Mouse (Mus musculus): Measurements from ENCODE around the gene Tns2. TPM values are rescaled to one million over a fixed set of nuclear protein-coding genes. Genes with fewer than 3 reads are reported as not detected.
"Not testable (repeated sequence)": the region's sequence is repeated elsewhere in the genome, so short reads cannot be mapped to it uniquely, and the experiment has no call there.

Tns2 gene
- total RNA-seq, 2 experiments from 2014 or later, result 12.2 to 13.1 TPM

DNA sequence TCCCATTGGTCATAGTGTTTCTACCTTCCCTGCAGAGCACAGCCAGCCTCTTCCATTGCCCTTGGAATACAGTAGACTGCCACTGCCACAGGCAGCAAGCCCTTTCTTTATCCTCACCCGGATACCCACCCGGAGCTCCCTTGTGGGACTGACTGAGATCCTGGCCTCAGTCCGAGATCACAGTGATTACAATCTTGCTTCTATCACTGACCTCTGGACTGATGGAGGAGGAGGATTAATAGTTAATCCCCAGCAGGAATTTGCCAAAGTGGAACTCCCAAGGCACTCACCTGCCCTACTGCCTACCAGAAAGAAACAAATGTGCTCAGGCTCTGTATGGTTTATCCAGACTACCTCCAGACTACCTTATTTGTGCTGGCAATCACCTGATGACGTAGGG is 49.3 kb downstream of the Tns2 start:
- DNase-seq (ENCODE audit: extremely low spot score in 1 of 2, low spot score in 2 of 2), result no peak
- intact Hi-C loops (cut with DNase I), result no loop called here

GRCm38 (mm10) chr15:102150301-102151135 is 50.3 kb downstream of the Tns2 start, which contains the start of gene Soat2:
TSS of gene Soat2 (plus strand) at chr15:102150526.
- peak in 1 of 2 experiments; percentile 51 for DNase-seq (ENCODE audit: extremely low spot score in 1 of 2, low spot score in 2 of 2)
- intact Hi-C loops (cut with DNase I), result no loop called here

GRCm38 (mm10) chr15:102152646-102153045 is 52.4 kb downstream of the Tns2 start:
- intact Hi-C loops (cut with DNase I), result no loop called here
- DNase-seq (ENCODE audit: extremely low spot score in 1 of 2, low spot score in 2 of 2), result no peak

DNA sequence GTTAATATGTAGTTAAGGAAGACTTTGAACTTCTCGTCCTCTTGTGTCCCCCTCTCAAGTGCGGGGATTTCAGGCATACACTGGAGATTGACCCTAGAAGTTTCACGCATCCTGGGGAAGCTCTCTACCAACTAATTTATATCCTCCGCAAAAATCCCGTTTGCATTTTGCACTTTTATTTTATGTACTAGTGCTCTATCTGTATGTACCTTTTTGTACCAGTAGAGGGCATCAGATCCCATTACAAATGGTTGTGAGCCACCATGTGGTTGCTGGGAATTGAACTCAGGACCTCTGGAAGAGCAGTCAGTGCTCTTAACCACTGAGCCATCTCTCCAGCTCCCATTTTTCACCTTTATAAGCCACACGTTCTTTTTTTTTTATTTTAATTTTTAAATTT is 54.8 kb downstream of the Tns2 start:
- DNase-seq (ENCODE audit: extremely low spot score in 1 of 2, low spot score in 2 of 2); intact Hi-C loops (cut with DNase I): not testable (repeated sequence)

DNA sequence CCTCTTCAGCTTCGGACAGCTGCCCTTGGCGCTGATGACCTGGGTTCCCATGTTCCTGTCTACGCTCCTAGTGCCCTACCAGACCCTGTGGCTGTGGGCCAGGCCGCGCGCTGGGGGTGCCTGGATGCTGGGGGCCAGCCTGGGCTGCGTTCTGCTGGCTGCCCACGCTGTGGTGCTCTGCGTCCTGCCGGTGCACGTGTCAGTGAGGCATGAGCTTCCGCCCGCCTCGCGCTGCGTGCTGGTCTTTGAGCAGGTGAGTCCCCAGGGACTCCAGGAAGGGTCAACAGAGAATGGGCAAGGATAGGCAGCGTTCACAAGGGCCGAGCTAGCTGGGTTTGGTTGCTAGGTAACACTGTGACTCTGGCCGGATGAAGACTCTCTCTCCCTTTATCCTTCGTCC is 56.6 kb downstream of the Tns2 start:
- intact Hi-C loops (cut with DNase I), result no loop called here
- no peak for DNase-seq (ENCODE audit: extremely low spot score in 1 of 2, low spot score in 2 of 2)

DNA sequence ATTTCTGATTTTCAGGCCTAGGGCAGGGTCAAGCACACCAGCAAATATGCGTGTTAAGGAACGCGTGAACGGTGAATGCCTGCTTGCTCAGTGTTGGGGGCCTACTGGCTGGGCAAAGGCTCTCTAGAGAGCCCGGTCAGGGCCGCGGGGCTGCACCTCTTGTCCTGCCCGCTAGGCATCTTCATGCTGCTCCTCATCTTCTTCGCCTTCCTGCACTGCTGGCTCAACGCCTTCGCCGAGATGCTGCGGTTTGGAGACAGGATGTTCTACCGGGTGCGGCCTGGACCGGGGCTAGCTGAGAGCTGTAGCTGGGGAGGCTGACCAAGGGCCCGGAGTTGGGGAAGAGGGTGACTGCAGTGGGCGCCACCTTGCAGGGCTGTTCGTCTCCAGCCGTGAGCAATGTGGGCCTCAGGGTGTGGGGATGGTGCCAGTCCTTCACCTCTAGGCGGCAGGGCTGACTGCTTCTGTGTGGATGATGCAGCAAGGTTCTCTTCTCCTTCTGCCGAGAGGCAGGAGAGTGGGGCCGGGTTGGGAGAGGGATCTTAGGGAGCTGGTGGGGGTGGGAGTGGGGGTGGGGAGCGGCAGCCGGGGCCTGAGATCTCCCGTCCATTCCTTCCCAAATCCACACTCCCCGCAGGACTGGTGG is 60.3 kb downstream of the Tns2 start:
- no peak for DNase-seq (ENCODE audit: extremely low spot score in 1 of 2, low spot score in 2 of 2)
- intact Hi-C loops (cut with DNase I), result no loop called here

DNA sequence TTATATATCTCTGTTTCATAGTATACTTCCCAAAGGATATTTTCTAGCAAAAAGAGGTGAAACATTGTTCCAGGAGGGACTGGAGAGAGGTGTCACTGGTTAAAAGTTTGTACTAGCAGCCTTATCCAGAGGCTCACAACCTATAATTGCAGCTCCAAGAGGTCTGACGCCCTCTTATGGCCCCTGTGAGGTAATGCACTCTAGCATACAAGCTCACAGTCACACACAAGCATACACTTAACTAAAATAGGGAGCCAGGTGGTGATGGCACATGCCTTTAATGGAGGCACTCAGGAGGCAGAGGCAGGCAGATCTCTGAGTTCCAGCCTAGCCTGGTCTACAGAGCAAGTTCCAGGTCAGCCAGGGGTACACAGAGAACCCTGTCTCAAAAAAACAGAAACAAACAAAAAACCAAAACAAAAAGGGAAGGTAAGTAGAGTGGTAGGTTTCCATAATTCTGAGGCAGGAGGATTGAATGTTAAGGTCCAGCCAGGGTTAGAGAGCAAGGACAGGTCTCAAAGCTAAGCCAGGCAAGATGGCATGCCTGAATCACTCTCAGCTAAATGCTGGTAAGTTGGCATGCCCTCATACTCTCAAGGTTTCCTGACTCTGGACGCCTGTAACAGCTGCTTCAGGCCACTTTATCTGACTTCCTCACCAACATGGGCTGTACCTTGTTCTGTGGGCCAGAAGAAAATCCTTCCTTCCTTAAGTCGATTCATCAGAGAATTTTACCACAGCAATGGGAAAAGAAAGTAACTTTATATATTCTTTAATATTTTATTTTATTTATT is 63.9 kb downstream of the Tns2 start:
- intact Hi-C loops (cut with DNase I), result no loop called here
- no peak for DNase-seq (ENCODE audit: extremely low spot score in 1 of 2, low spot score in 2 of 2)

- intact Hi-C loops (cut with DNase I), result no loop called here
- DNase-seq (ENCODE audit: extremely low spot score in 1 of 2, low spot score in 2 of 2), result no peak
These were observed 65.4 kb downstream of the Tns2 start for GRCm38 (mm10) chr15:102165468-102166100.

Other genes starting within 250 kb of the Tns2 start
- gene Krt1, start 249.6 kb upstream of the Tns2 start, total RNA-seq (2021), result 1 to 10 TPM; 4.4 to 4.5 TPM
- gene Krt77, start 230.7 kb upstream of the Tns2 start, total RNA-seq (2021), result 10 to 100 TPM; 13.1 to 17.9 TPM
- gene Krt76, start 207.5 kb upstream of the Tns2 start, total RNA-seq (2021), result not detected
- gene Krt4, start 175.7 kb upstream of the Tns2 start, total RNA-seq (2021), result not detected
- gene Krt79, start 160.1 kb upstream of the Tns2 start, total RNA-seq (2021), result not detected
- gene Krt78, start 146.1 kb upstream of the Tns2 start, total RNA-seq (2021), result under 1 TPM in 1 of 2 experiments, not detected in 1; 0.09 TPM
- gene Krt8, start 95.9 kb upstream of the Tns2 start, total RNA-seq (2021), result not detected
- gene Krt18, start 72.2 kb upstream of the Tns2 start, total RNA-seq (2021), result under 1 TPM in 1 of 2 experiments, not detected in 1; 0.77 TPM
- gene Eif4b, start 26.6 kb upstream of the Tns2 start, total RNA-seq (2021), result 100 to 1,000 TPM; 176 to 177 TPM
- 100 to 1,000 TPM; 149 to 150 TPM for gene Spryd3, start 35.8 kb downstream of the Tns2 start, total RNA-seq (2021)
- 1 to 10 TPM; 3.1 to 4.1 TPM for gene Igfbp6, start 43.9 kb downstream of the Tns2 start, total RNA-seq (2021)
- under 1 TPM in 1 of 2 experiments, not detected in 1; 0.16 TPM for gene Soat2, start 50.1 kb downstream of the Tns2 start, total RNA-seq (2021)
- gene Zfp740, start 102.8 kb downstream of the Tns2 start, total RNA-seq (2021), result 10 to 100 TPM; 53.2 to 56.7 TPM
- gene Csad, start 104.3 kb downstream of the Tns2 start, total RNA-seq (2021), result 10 to 100 TPM; 25.8 to 27.5 TPM
- 1 to 10 TPM in 1 of 2 experiments, under 1 TPM in 1; 0.71 to 1.3 TPM for gene Itgb7, start 131.5 kb downstream of the Tns2 start, total RNA-seq (2021)
- gene Rarg, start 157.1 kb downstream of the Tns2 start, total RNA-seq (2021), result 10 to 100 TPM in 1 of 2 experiments, 1 to 10 TPM in 1; 9.3 to 11.4 TPM
- not detected for gene Gm9918, start 170.2 kb downstream of the Tns2 start, total RNA-seq (2021)
- gene Mfsd5, start 179.0 kb downstream of the Tns2 start, total RNA-seq (2021), result 10 to 100 TPM; 35.7 to 36.0 TPM
- gene Espl1, start 195.9 kb downstream of the Tns2 start, total RNA-seq (2021), result 1 to 10 TPM; 2.0 to 2.9 TPM
- 100 to 1,000 TPM; 344 to 355 TPM for gene Pfdn5, start 225.7 kb downstream of the Tns2 start, total RNA-seq (2021)
- gene Myg1, start 231.3 kb downstream of the Tns2 start, total RNA-seq (2021), result 10 to 100 TPM; 48.0 to 53.3 TPM